Mouse (Mus musculus) heart, embryonic 11.5 days (tissue): ENCODE results near the gene Myod1. TPM values are rescaled to one million over a fixed set of nuclear protein-coding genes. Genes with fewer than 3 reads are reported as not detected.

Source experiments
- ATAC-seq: fragments of 200-750 bp; cut with Nextera tagmentation; replicated peaks from 2 replicates; pipeline ENCODE4 v1.8.0; 2017; ENCODE audit warnings: moderate library complexity; ENCODE audit not compliant: insufficient number of reproducible peaks, low FRiP score, low TSS enrichment
- H3K27ac ChIP-seq: fragments of 300-500 bp; sonication (generic); 2 replicates; pipeline ENCODE4 v1.5.1; 2014; ENCODE audit warnings: mild to moderate bottlenecking, low read depth, low read length
- H3K27me3 ChIP-seq: fragments of 300-500 bp; sonication (generic); 2 replicates; pipeline ENCODE4 v1.6.1; 2014; ENCODE audit warnings: mild to moderate bottlenecking, low read length, mixed read lengths; ENCODE audit not compliant: control insufficient read depth, insufficient read depth
- H3K36me3 ChIP-seq: fragments of 300-500 bp; sonication (generic); 2 replicates; pipeline ENCODE4 v1.6.1; 2014; ENCODE audit warnings: mild to moderate bottlenecking, low read length, moderate library complexity, mixed read lengths; ENCODE audit not compliant: control insufficient read depth, insufficient read depth
- H3K4me1 ChIP-seq: fragments of 300-500 bp; sonication (generic); 2 replicates; pipeline ENCODE4 v1.6.1; 2014; ENCODE audit warnings: low read length; ENCODE audit not compliant: control insufficient read depth, insufficient read depth
- H3K4me2 ChIP-seq: fragments of 300-500 bp; sonication (generic); 2 replicates; pipeline ENCODE4 v1.6.1; 2014; ENCODE audit warnings: mild to moderate bottlenecking, moderate library complexity
- H3K4me3 ChIP-seq: fragments of 300-500 bp; sonication (generic); 2 replicates; pipeline ENCODE4 v1.5.1; 2014; ENCODE audit warnings: low read depth, low read length
- H3K9ac ChIP-seq: fragments of 300-500 bp; sonication (generic); 2 replicates; pipeline ENCODE4 v1.6.1; 2014; ENCODE audit warnings: mild to moderate bottlenecking, low read depth, low read length, moderate library complexity
- H3K9me3 ChIP-seq: fragments of 300-500 bp; sonication (generic); replicated peaks from 2 replicates; pipeline ENCODE4 v1.6.1; 2016; ENCODE audit warnings: low read length; ENCODE audit not compliant: control insufficient read depth
- WGBS: fragments of 180-500 bp; shearing (Covaris S2); extraction: QIAGEN DNeasy Blood & Tissue Kit; methylation state at CpG from one replicate; pipeline ENCODE4 v1.1.7; 2014; ENCODE audit not compliant: insufficient replicate concordance; 5-methylcytosine and 5-hydroxymethylcytosine counted together
- polyA plus RNA-seq: library from polyadenylated mRNA; unstranded; fragments of >200 nt; fragmentation: Nextera tagmentation; extraction: Ambion mirVana; gene quantifications from 2 replicates; pipeline ENCODE4 v1.2.1, GENCODE M21; 2014

Myod1 gene
- polyA plus RNA-seq, 1 experiment from 2014 or later, result 1.5 TPM

DNA sequence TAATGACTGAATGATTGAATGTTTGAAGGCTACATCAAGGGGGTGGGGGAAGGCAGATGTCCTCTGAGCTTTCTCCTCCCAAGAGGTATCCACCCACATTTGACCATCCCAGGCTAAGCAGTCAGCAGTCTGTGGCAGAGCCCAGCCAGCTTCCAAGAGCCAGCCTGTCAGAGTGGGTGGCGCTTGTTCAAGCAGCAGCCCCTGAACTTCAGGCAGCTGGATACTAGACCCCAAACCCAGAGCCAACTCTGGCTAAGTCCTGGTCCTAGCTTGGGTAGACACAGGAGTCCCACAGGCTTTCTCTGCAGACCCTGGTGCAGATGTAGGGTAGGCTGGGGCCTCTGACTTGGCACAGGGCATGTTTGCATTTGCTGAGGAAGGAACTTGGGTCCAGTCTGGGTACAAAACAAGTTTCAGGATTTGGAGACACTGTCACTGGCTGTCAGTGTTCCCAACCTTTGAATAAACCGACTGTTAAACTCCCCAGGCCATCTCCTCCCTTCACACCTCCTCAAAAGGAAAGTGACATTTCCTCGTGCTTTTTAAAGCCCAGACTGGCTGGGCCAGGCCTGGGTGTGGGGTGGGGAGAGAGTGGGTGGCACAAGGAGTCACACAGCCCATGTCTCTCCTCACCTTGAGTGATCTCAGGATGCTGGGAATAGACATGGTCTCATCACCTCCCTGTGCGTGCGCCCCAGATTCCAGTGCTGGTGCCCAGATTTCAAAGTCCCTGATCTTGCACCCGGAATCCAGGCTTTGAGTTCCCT is 37.9 kb downstream of the Myod1 start:
- no peaks in the 10 kb centered on the region for H3K36me3 ChIP-seq
- H3K9me3 ChIP-seq, result no peaks in the 10 kb centered on the region
- no peaks in the 10 kb centered on the region for H3K4me1 ChIP-seq
- no peak overlapping the region for H3K4me2 ChIP-seq
- no peak overlapping the region for H3K4me3 ChIP-seq
- H3K27ac ChIP-seq, result no peak overlapping the region
- 60% methylated on average over 6 of the region's 6 CpGs for WGBS
- H3K27me3 ChIP-seq, result peaks cover 3% of the 10 kb centered on the region; the same call in 1 of the 2 replicates
- no peak for ATAC-seq
- no peak overlapping the region for H3K9ac ChIP-seq

GRCm38 (mm10) chr7:46415818-46416425 is 39.6 kb downstream of the Myod1 start:
- no peak overlapping the region for H3K27ac ChIP-seq
- WGBS, result 70% methylated on average over 14 of the region's 14 CpGs
- no peaks in the 10 kb centered on the region for H3K4me1 ChIP-seq
- H3K9me3 ChIP-seq, result no peaks in the 10 kb centered on the region
- H3K36me3 ChIP-seq, result no peaks in the 10 kb centered on the region
- H3K27me3 ChIP-seq, result peaks cover 5% of the 10 kb centered on the region
- no peak for ATAC-seq
- no peak overlapping the region for H3K4me3 ChIP-seq
- H3K9ac ChIP-seq, result no peak overlapping the region
- H3K4me2 ChIP-seq, result no peak overlapping the region

DNA sequence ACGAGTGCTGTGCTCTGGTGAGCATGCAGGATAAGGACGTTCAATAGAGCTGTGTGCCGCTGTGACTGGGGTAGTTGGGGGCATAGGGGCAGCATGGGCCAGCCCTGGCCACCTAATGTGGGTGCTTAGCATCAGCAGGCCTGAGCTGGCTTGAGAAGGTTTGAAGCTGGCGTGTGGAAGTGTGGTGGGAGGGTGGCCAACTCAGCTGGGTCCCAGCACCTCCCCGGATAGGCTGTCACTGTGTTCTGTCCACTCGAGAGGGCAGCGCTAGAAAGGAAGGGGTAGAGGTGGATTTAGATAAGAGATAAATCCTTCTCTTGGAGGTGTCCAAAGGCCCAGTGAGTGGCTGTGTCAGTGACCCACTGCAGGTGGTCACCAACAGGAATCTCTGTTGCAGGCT is 41.2 kb downstream of the Myod1 start:
- WGBS, result 45% methylated on average over 7 of the region's 7 CpGs
- H3K27me3 ChIP-seq, result peaks cover 8% of the 10 kb centered on the region
- no peak overlapping the region for H3K4me3 ChIP-seq
- H3K4me2 ChIP-seq, result no peak overlapping the region
- H3K36me3 ChIP-seq, result no peaks in the 10 kb centered on the region
- no peak overlapping the region for H3K9ac ChIP-seq
- no peaks in the 10 kb centered on the region for H3K9me3 ChIP-seq
- no peak overlapping the region for H3K27ac ChIP-seq
- ATAC-seq, result no peak
- no peaks in the 10 kb centered on the region for H3K4me1 ChIP-seq

- Histone ChIP-seq H3K4me1 (no peaks in the 10 kb centered on the region), H3K27me3 (peaks cover 8% of the 10 kb centered on the region), H3K9me3 (no peaks in the 10 kb centered on the region), H3K4me3 (no peak overlapping the region), H3K4me2 (no peak overlapping the region), H3K9ac (no peak overlapping the region), H3K27ac (no peak overlapping the region), H3K36me3 (no peaks in the 10 kb centered on the region)
- WGBS, result 60% methylated on average over 16 of the region's 16 CpGs
- ATAC-seq, result no peak
These were observed 41.9 kb downstream of the Myod1 start for GRCm38 (mm10) chr7:46418102-46418622.

DNA sequence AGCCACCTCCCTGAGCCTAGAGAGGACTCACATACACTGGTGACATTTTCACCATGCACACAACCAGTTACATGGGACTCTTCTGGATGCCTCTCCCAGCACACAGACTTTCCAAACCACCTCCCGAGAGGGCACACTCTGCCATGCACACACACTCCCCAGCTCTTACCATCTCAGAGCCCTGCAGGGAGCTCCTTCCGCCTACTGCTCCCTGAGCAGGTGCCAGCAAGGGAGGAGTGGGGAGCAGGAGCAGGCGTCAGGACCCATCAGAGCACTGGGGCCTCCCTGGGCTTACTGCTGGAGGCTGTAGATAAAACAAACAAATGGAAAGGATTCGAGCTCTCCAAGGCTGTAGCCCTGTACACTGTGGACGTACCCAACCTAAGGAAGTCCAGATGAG is 45.3 kb downstream of the Myod1 start:
- WGBS, result 42% methylated on average over 5 of the region's 5 CpGs
- H3K4me3 ChIP-seq, result no peak overlapping the region
- no peaks in the 10 kb centered on the region for H3K4me1 ChIP-seq
- ATAC-seq, result no peak
- H3K36me3 ChIP-seq, result no peaks in the 10 kb centered on the region
- no peak overlapping the region for H3K4me2 ChIP-seq
- H3K27me3 ChIP-seq, result peaks cover 5% of the 10 kb centered on the region; the same call in 1 of the 2 replicates
- H3K9ac ChIP-seq, result no peak overlapping the region
- no peak overlapping the region for H3K27ac ChIP-seq
- H3K9me3 ChIP-seq, result no peaks in the 10 kb centered on the region

- Histone ChIP-seq H3K36me3 (no peaks in the 10 kb centered on the region), H3K4me3 (no peak overlapping the region), H3K27ac (no peak overlapping the region), H3K9me3 (no peaks in the 10 kb centered on the region), H3K9ac (no peak overlapping the region), H3K4me2 (no peak overlapping the region), H3K4me1 (no peaks in the 10 kb centered on the region), H3K27me3 (peaks cover 5% of the 10 kb centered on the region; the same call in 1 of the 2 replicates)
- 67% methylated on average over 8 of the region's 8 CpGs for WGBS
- ATAC-seq, result no peak
These were observed 45.9 kb downstream of the Myod1 start for GRCm38 (mm10) chr7:46422052-46422763.

DNA sequence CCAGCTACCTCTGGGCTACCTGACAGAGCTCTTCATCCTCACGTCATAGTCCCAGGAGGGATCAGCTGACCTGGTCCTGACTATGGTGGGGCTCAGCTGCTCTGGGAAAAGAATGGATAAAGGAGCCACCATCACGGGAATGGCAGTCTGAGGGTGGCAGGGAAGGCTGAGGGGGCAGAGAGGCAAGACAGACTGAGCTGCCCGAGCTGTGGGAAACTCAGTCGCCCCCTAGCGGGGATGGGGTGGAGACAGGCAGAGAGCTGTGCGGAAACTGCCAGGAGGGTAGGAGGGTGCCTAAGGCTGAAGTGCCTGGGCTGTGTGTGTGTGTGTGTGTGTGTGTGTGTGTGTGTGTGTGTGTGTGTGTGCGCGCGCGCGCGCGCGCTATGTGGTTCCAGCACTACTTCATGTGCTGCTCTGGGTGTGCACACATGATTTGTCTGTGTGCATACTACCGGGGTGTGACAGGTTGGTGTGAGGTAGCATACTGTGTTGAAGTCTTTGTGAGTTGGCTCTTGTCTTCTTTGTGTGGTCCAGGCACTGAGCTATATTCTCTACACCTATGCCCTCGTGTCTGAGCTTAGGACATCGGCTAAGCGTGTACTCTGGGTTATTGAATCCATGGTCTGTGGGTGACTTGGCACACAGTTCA is 46.6 kb downstream of the Myod1 start:
- peaks cover 5% of the 10 kb centered on the region; the same call in 1 of the 2 replicates for H3K27me3 ChIP-seq
- H3K9ac ChIP-seq, result no peak overlapping the region
- no peak overlapping the region for H3K4me2 ChIP-seq
- H3K4me1 ChIP-seq, result no peaks in the 10 kb centered on the region
- no peak overlapping the region for H3K27ac ChIP-seq
- 57% methylated on average over 18 of the region's 18 CpGs for WGBS
- no peak overlapping the region for H3K4me3 ChIP-seq
- no peaks in the 10 kb centered on the region for H3K9me3 ChIP-seq
- no peak for ATAC-seq
- H3K36me3 ChIP-seq, result no peaks in the 10 kb centered on the region

DNA sequence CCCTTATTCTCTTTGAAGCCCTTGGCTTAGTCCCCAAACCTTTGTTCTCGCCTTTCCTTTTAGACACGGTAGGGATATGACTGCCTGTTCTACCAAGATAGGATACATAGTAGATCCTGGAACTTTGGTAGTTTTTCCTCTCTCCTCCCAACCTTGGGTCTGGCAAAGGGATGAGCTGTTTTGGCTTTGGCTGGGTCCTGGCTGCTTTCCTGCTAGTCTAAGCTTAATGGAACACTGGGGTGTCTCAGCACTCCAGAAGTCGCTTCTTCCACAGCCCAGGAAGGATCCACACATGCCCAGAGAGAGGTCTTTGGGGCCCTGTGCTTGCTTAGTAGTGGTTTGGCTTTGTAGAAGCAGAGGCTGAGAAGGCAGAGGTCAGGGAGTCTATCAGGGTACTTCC is 47.7 kb downstream of the Myod1 start:
- Histone ChIP-seq H3K36me3 (no peaks in the 10 kb centered on the region), H3K4me3 (no peak overlapping the region), H3K9me3 (no peaks in the 10 kb centered on the region), H3K27ac (no peak overlapping the region), H3K4me2 (no peak overlapping the region), H3K9ac (no peak overlapping the region), H3K27me3 (peaks cover 5% of the 10 kb centered on the region; the same call in 1 of the 2 replicates), H3K4me1 (no peaks in the 10 kb centered on the region)
- ATAC-seq, result no peak
- WGBS, result 55% methylated on average over 3 of the region's 3 CpGs
